Mouse (Mus musculus) embryonic facial prominence, embryonic 15.5 days (tissue): ENCODE data around the gene Shank2. TPM values are rescaled to one million over a fixed set of nuclear protein-coding genes. Genes with fewer than 3 reads are reported as not detected.

Experiments used
- ATAC-seq: fragments of 200-750 bp; cut with Nextera tagmentation; 2 replicates; pipeline ENCODE4 v1.8.0; 2017; ENCODE audit warnings: low read depth, moderate TSS enrichment; ENCODE audit not compliant: insufficient number of reproducible peaks, low FRiP score, low TSS enrichment
- H3K27ac ChIP-seq: fragments of 300-500 bp; sonication (generic); replicated peaks from 2 replicates; pipeline ENCODE4 v1.5.1; 2015; ENCODE audit warnings: mild to moderate bottlenecking, inconsistent platforms
- H3K27me3 ChIP-seq: fragments of 300-500 bp; sonication (generic); 2 replicates; pipeline ENCODE4 v1.6.1; 2015; ENCODE audit warnings: inconsistent platforms
- H3K36me3 ChIP-seq: fragments of 300-500 bp; sonication (generic); 2 replicates; pipeline ENCODE4 v1.6.1; 2015; ENCODE audit warnings: mild to moderate bottlenecking, inconsistent platforms
- H3K4me1 ChIP-seq: fragments of 300-500 bp; sonication (generic); 2 replicates; pipeline ENCODE4 v1.6.1; 2015; ENCODE audit warnings: inconsistent platforms
- H3K4me2 ChIP-seq: fragments of 300-500 bp; sonication (generic); replicated peaks from 2 replicates; pipeline ENCODE4 v1.6.1; 2015; ENCODE audit warnings: mild to moderate bottlenecking, inconsistent platforms
- H3K4me3 ChIP-seq: fragments of 300-500 bp; sonication (generic); replicated peaks from 2 replicates; pipeline ENCODE4 v1.5.1; 2015; ENCODE audit warnings: mild to moderate bottlenecking, inconsistent platforms
- H3K9ac ChIP-seq: fragments of 300-500 bp; sonication (generic); 2 replicates; pipeline ENCODE4 v1.6.1; 2015; ENCODE audit warnings: inconsistent platforms
- H3K9me3 ChIP-seq: fragments of 300-500 bp; sonication (generic); replicated peaks from 2 replicates; pipeline ENCODE4 v1.6.1; 2016; ENCODE audit warnings: inconsistent platforms
- WGBS: fragments of 180-500 bp; shearing (Covaris S2); methylation state at CpG from one replicate; pipeline ENCODE4 v1.1.7; 2015; 5-methylcytosine and 5-hydroxymethylcytosine counted together
- polyA plus RNA-seq: library from polyadenylated mRNA; unstranded; fragments of >200 nt; fragmentation: Nextera tagmentation; extraction: Ambion mirVana; gene quantifications from 2 replicates; pipeline ENCODE4 v1.2.1, GENCODE M21; 2015

The Shank2 gene
- polyA plus RNA-seq, 1 experiment from 2014 or later = 1.1 TPM

DNA sequence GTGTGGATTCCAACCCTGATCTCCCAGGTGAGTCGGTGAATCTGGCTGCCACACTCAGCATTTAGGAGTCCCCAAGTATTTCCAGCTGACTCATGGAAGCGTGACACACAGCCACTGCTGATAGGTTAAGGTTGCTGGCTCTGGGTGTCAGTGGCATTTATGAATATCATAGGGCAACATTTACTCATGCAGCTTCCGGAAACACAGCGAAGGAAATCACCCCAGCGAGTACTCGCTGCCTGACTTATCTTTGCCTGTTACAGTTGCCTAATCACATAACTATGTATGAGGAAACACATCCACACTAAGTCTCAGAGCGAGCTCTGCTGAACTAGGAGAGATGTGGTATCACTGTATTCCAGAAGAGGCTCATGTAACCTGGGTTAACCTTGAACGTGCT, 231.8 kb downstream of the Shank2 start:
- H3K36me3 ChIP-seq = no peaks in the 10 kb centered on the region
- H3K9ac ChIP-seq = no peak overlapping the region
- no peak for ATAC-seq
- H3K9me3 ChIP-seq = no peaks in the 10 kb centered on the region
- H3K27me3 ChIP-seq = no peaks in the 10 kb centered on the region
- 0 out of 2 replicates have a peak, but pooled peaks cover 4% of the 10 kb centered on the region for H3K4me1 ChIP-seq
- WGBS = 80% methylated on average over 8 of the region's 8 CpGs
- no peak overlapping the region for H3K27ac ChIP-seq
- no peak overlapping the region for H3K4me2 ChIP-seq
- H3K4me3 ChIP-seq = no peak overlapping the region

DNA sequence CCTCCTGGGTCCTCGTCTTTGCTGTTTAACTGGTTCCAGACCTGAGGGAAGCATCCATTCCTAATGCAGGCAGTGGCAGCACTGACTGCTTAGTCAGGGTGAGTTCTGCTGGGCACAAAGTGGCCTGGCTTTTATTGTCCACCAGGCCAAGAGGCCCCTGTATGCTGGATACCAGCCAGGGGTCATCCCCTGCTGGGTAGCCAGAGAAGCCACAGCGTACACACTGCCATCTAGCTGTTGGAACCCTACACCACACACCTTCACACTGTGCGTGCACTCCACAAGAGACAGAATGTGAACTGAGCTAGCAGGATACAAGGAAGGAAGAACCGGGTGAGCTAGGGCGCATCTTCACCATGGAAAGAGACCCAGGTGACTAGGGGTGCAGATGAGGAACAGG, 233.1 kb downstream of the Shank2 start:
- 44% methylated on average over 5 of the region's 5 CpGs for WGBS
- H3K4me2 ChIP-seq = no peak overlapping the region
- H3K9me3 ChIP-seq = no peaks in the 10 kb centered on the region
- H3K27ac ChIP-seq = no peak overlapping the region
- ATAC-seq = no peak
- peaks cover 8% of the 10 kb centered on the region; the same call in 1 of the 2 replicates for H3K4me1 ChIP-seq
- no peak overlapping the region for H3K9ac ChIP-seq
- no peaks in the 10 kb centered on the region for H3K36me3 ChIP-seq
- no peak overlapping the region for H3K4me3 ChIP-seq
- H3K27me3 ChIP-seq = no peaks in the 10 kb centered on the region

DNA sequence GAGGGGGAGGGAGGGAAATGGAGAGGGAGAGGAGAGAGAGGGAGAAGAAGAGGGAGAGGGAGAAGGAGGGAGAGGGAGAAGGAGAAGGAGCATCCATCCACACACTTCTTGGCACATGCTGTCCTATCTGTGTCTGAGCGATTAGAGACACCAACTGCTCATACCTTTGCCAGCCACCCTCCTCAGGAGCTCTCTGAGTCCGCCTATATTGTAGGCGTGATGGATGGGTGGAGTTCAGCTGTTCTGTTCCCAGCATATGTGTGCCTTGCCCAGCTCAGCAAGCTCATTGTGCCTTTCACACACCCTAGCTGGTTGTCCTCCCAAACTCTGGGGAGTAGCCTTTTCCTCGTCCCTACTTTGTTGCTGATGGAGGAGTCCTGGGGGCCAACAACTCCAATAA, 233.8 kb downstream of the Shank2 start:
- peaks cover 8% of the 10 kb centered on the region; the same call in 1 of the 2 replicates for H3K4me1 ChIP-seq
- no peak overlapping the region for H3K27ac ChIP-seq
- no peak overlapping the region for H3K9ac ChIP-seq
- WGBS = 78% methylated on average over 4 of the region's 4 CpGs
- H3K4me3 ChIP-seq = no peak overlapping the region
- no peak for ATAC-seq
- H3K9me3 ChIP-seq = no peaks in the 10 kb centered on the region
- no peak overlapping the region for H3K4me2 ChIP-seq
- H3K27me3 ChIP-seq = no peaks in the 10 kb centered on the region
- no peaks in the 10 kb centered on the region for H3K36me3 ChIP-seq

DNA sequence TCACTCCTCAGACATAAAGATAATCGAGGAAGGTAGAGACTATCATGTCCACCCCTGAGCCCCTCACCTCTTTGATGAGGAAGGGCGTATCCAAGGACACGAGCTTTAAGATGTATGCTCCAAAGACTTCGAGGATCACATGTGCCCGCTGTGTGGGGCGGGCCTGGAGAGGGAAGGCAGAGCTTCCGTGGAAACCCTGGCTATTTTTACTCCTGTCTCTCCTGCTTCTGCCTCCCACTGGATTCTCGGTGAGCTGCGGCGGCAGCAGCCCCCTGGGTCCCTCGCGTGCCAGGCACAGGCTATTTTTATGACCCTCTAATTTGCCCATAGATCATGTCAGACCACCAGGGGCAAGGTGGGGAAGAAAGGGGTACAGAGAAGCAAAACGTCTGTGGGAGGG, 235.1 kb downstream of the Shank2 start:
- H3K4me1 ChIP-seq = peaks cover 8% of the 10 kb centered on the region; the same call in 1 of the 2 replicates
- no peak overlapping the region for H3K4me2 ChIP-seq
- no peak overlapping the region for H3K9ac ChIP-seq
- no peaks in the 10 kb centered on the region for H3K36me3 ChIP-seq
- no peak overlapping the region for H3K4me3 ChIP-seq
- H3K27ac ChIP-seq = no peak overlapping the region
- no peaks in the 10 kb centered on the region for H3K9me3 ChIP-seq
- ATAC-seq = no peak
- no peaks in the 10 kb centered on the region for H3K27me3 ChIP-seq
- 76% methylated on average over 13 of the region's 13 CpGs for WGBS

DNA sequence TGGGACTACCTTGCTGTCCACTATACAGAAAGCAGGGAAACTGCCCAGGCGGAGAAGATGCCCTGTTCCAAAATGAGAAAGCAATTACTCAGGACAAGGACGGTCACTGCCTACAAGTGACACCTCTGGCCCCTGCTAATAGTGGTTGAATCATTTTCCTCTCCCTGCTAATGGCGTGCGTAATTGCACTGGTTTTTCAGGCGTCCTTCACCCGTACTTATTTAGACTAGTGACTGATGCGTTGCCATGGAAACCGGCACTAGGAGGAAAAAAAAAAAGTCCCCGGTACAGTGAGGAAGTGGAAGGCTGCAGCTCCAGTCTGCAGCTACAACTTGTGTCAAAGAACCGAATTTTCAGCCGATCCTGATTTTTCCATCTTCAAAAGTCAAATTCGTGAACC, 236.7 kb downstream of the Shank2 start:
- no peaks in the 10 kb centered on the region for H3K36me3 ChIP-seq
- peaks cover 8% of the 10 kb centered on the region; the same call in 1 of the 2 replicates for H3K4me1 ChIP-seq
- no peak overlapping the region for H3K27ac ChIP-seq
- H3K4me2 ChIP-seq = no peak overlapping the region
- no peak overlapping the region for H3K9ac ChIP-seq
- H3K27me3 ChIP-seq = no peaks in the 10 kb centered on the region
- ATAC-seq = no peak
- no peaks in the 10 kb centered on the region for H3K9me3 ChIP-seq
- H3K4me3 ChIP-seq = no peak overlapping the region
- 26% methylated on average over 12 of the region's 12 CpGs for WGBS

DNA sequence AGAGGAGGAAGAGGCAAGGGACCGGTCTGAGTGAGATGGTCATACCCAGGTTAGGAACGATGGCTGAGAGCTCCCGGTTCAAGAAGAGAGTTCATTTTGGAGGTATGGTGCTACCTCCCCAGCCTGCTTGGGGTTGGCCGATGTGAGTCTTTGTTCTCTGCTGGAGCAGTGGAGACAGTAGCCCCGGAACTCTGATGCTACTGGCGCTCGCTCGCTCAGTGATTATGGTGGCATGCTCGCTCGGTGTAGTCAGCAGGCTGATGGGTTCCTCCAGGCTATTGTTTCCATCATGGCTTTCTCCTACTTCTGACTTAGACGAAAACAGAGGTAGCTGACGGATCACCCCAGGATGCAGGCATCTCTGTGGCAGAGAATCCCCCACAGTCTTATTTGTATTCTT, 237.3 kb downstream of the Shank2 start:
- WGBS = 40% methylated on average over 12 of the region's 12 CpGs
- Histone ChIP-seq H3K36me3 (no peaks in the 10 kb centered on the region), H3K9ac (no peak overlapping the region), H3K4me1 (peaks cover 8% of the 10 kb centered on the region; the same call in 1 of the 2 replicates), H3K9me3 (no peaks in the 10 kb centered on the region), H3K27me3 (no peaks in the 10 kb centered on the region), H3K4me3 (no peak overlapping the region), H3K4me2 (0 out of 2 replicates have a peak overlapping the region, but pooled peaks have one; percentile 15), H3K27ac (no peak overlapping the region)
- ATAC-seq = no peak

DNA sequence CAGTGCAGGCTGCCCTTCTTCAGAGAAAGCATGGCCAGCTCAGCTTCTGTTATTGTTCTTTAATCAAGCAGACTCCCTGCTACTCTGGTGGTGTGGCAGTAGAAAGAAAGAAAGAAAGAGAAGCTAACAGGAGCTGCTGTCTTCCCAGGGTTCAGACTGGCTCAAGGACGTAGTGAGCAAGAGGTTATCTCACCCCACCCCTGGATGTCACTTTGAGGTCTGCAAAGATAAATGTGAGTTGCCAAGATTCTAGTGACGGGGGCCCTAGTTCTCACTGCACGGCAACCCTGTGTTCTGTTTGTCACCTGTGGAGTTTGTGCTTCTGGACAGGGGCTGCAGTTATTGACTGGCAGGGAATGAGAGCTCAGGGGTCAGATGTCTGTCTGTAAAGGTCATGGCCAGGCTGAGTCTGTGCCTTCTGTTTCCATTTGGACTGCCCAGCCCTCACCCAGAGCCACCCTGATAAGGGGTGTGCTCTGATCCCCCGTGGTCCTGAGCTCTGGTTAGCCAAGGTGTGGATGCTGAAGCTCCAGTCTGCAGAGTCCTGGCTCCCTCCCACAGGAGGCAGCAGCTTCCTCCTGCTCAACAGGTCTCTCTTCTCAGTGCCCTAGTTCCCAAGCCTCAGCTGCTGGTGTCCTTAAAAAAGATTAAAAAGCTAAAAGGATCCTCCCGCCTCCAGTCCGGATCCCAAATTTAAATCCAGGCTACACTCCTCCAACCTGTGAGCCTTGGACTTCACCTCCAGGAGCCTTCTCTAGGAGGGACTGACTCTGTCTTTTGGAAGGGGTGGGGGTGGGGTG, 238.0 kb downstream of the Shank2 start:
- no peak for ATAC-seq
- H3K27me3 ChIP-seq = no peaks in the 10 kb centered on the region
- H3K9me3 ChIP-seq = no peaks in the 10 kb centered on the region
- H3K27ac ChIP-seq = no peak overlapping the region
- no peaks in the 10 kb centered on the region for H3K36me3 ChIP-seq
- no peak overlapping the region for H3K4me3 ChIP-seq
- no peak overlapping the region for H3K4me2 ChIP-seq
- peaks cover 8% of the 10 kb centered on the region; the same call in 1 of the 2 replicates for H3K4me1 ChIP-seq
- 33% methylated on average over 6 of the region's 6 CpGs for WGBS
- H3K9ac ChIP-seq = no peak overlapping the region

DNA sequence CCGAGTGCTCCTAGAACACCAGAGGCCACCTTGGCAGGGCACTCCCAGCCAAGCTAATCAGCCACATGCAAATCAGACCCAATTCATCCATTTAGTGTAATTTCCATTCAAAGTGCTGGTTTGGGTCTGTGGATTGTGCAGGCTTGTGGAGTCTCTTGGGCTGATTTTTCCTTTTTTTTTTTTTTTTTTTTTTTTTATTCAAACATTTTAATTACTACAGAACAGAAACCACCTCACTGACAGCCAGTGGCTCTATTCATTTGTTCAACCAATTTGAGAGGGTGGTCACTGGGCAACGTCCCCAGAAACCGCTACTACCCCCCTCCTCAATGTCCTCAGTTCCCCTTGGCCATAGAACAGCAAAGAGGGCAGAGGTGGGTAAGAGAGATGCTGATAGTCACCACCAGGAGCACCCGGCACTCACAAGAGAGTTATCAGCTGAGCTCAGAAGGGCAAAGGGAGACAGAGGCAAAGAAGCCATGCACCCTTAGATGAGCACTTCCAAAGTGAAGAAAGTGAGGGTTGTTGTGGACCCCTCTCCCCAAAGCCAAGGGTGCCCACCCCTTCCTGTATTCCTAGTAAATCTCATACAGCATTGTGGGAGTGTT, 239.1 kb downstream of the Shank2 start:
- H3K9ac ChIP-seq = no peak overlapping the region
- no peak overlapping the region for H3K27ac ChIP-seq
- H3K36me3 ChIP-seq = no peaks in the 10 kb centered on the region
- peaks cover 8% of the 10 kb centered on the region; the same call in 1 of the 2 replicates for H3K4me1 ChIP-seq
- H3K9me3 ChIP-seq = no peaks in the 10 kb centered on the region
- no peak for ATAC-seq
- H3K27me3 ChIP-seq = no peaks in the 10 kb centered on the region
- 70% methylated on average over 4 of the region's 4 CpGs for WGBS
- H3K4me3 ChIP-seq = no peak overlapping the region
- no peak overlapping the region for H3K4me2 ChIP-seq

DNA sequence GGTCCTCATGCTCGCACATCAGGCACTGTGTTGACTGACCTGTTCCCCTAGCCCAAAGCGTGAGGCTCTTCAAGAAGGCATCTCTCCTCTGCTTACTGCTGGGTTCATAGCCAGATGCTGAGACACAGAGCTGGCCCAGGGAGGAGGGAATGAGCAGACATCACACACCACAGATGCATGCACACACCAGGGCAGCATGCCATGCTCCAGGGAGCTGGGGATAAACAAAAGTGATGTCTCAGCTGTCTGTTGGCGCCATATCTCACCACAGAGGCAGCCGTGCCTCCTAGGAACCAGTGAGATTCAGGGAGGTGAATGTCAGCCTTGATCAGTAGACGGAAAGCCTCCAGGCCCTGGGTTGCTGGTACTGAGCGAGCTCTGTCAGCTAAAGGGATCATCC, 242.5 kb downstream of the Shank2 start:
- Histone ChIP-seq H3K9ac (no peak overlapping the region), H3K36me3 (no peaks in the 10 kb centered on the region), H3K9me3 (no peaks in the 10 kb centered on the region), H3K4me1 (peaks cover 3% of the 10 kb centered on the region; the same call in 1 of the 2 replicates), H3K27ac (no peak overlapping the region), H3K4me2 (no peak overlapping the region), H3K27me3 (no peaks in the 10 kb centered on the region), H3K4me3 (no peak overlapping the region)
- ATAC-seq = no peak
- WGBS = 70% methylated on average over 6 of the region's 6 CpGs

DNA sequence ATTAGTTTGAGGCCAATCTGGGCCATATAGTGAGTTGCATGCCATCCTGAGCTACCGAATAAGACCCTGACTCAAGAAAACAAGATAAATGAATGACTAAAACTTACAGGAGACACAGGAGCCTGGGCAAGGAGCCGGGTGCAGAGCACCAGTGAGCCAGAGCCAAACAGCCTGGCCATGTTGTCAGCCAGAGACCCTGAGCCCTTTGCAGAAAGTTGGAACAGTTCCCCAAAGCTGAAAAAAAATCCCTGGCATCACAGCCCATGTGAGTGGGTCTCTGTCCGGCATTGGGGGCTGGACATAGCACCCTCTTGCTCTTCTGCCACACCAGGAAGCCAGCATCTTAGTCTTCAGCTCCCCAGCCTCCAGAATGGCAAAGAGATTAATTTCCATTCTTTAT, 244.5 kb downstream of the Shank2 start:
- Histone ChIP-seq H3K4me1 (no peaks in the 10 kb centered on the region), H3K27me3 (no peaks in the 10 kb centered on the region), H3K36me3 (no peaks in the 10 kb centered on the region), H3K4me2 (no peak overlapping the region), H3K9ac (no peak overlapping the region), H3K4me3 (no peak overlapping the region), H3K27ac (no peak overlapping the region), H3K9me3 (no peaks in the 10 kb centered on the region)
- no peak for ATAC-seq
- 83% methylated on average over 3 of the region's 3 CpGs for WGBS

DNA sequence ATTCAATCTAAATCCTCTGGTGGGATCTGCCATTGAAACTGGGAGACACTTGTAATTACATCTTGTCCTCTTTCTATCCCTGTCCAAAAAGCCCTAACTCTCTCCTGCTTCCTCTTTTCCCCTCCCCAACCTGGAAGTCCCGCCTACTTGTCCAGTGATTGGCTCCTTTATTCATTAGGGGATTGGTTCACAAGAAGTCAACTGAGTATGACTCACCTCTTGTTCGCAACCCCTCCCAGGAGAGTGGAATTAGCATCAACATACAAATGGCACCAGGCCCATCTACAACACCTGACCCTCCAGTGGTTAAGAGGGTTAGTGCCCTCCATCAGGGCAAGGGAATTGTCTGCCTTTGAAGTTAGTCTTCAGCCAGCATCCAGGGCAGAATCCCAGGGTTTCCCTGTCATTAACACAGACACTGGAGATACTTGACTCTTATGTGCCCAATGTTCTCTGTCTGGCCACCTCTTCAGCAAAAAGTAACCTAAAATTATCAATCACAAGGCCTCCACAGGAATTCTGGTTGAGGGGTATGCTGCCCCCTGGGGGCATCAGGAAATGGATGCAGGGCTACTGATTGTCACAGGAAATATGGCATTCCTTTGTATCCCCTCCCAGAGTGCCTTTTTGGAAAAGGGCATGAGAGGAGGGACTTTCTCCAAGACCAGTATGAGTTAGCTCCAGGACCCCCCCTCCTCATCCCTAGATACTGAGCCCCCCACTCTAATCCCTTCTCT, 247.1 kb downstream of the Shank2 start:
- ATAC-seq = no peak
- H3K9ac ChIP-seq = no peak overlapping the region
- no peaks in the 10 kb centered on the region for H3K27me3 ChIP-seq
- no peak overlapping the region; the same call in 1 of the 2 replicates for H3K27ac ChIP-seq
- WGBS = 37% methylated on average over 2 of the region's 2 CpGs
- H3K4me1 ChIP-seq = no peaks in the 10 kb centered on the region
- H3K9me3 ChIP-seq = no peaks in the 10 kb centered on the region
- no peak overlapping the region for H3K4me3 ChIP-seq
- H3K4me2 ChIP-seq = no peak overlapping the region
- H3K36me3 ChIP-seq = no peaks in the 10 kb centered on the region
